Mouse (Mus musculus): ENCODE measurements around the gene Cwc22. TPM values are rescaled to one million over a fixed set of nuclear protein-coding genes. Genes with fewer than 3 reads are reported as not detected.

Gene Cwc22
- polyA plus RNA-seq, 1 experiment from 2014 or later: 54.0 TPM

DNA sequence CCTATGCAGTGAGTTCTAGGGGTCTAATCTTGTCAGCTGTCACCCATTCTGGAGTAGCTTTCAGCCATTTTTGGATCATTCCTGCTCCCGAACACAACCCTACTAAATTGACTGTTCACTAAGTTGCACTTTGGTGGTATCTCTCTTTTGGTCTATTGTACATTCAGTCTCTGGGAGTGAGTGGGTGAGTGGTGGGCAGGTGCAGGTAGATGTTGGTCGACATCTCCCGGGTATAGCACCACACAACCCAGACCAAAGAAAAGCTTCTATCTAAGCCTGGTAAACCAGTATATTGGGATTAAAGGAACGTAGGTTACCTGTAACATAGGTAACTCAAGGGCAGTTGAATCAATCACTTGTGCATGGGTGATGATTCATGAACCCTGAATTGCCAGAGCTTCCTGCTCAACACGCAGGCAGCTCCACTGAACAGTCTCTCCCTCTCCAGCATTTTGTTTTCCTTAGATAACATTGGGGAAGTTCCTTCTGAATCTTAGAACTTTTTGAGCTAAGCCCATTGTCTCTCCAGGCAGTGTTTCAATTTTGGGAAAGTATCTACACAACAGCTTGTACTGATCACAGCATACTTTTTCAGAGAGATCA lies 55.2 kb downstream of the Cwc22 start:
- H3K79me2 ChIP-seq (ENCODE audit: inconsistent target): no peaks in the 10 kb centered on the region
- 92% methylated on average over 5 of the region's 5 CpGs for WGBS (ENCODE audit: missing documents)
- H3K36me3 ChIP-seq (ENCODE audit: inconsistent target): peaks cover 18% of the 10 kb centered on the region
- H3K27ac ChIP-seq: no peak overlapping the region
- no peak overlapping the region for H3K4me3 ChIP-seq (ENCODE audit: inconsistent target)

DNA sequence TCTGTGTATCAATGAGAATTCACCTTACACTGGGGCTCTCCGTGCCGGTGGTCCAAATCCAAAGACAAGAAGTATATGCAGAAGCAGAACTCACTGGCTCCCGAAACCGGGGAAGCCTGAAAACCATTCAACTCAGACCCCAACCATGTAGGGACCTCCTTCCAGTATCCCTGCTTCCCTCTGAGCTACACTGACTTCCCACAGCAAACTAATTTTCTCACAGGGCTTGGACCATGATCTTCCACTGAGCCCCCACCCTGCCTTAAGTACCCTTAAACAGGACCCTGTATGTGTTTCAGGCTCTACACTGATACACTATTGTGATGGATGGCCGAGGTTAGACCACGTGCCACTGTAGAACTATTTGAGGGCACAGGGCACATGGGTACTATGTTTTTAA lies 56.2 kb downstream of the Cwc22 start:
- peaks cover 13% of the 10 kb centered on the region for H3K36me3 ChIP-seq (ENCODE audit: inconsistent target)

DNA sequence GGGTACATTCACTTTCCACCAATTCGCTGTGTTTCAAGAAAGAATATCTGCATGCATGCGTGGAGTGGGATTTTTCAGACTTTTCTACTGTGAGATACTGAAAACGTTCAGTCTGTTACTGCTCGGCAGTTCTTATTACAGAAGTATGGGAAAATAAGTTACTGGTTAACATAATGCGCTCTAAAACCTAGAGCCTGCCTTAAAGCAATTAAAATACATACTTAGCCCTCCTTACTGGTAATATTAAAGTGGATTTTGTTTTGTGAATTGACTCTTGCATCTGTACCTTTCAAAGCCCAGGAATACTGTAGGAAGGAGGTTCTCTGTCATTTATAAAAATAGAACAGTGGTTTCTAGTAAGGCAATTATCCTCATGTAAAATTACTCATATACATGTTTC lies 56.8 kb downstream of the Cwc22 start:
- Histone ChIP-seq H3K4me3 (ENCODE audit: inconsistent target) (no peak overlapping the region), H3K27ac (no peak overlapping the region), H3K36me3 (ENCODE audit: inconsistent target) (peaks cover 7% of the 10 kb centered on the region), H3K79me2 (ENCODE audit: inconsistent target) (no peaks in the 10 kb centered on the region)
- 92% methylated on average over 5 of the region's 5 CpGs for WGBS (ENCODE audit: missing documents)

More for the DNA sequence above, 56.2 kb downstream of the Cwc22 start:
- H3K79me2 ChIP-seq (ENCODE audit: inconsistent target): no peaks in the 10 kb centered on the region
- no peak overlapping the region for H3K4me3 ChIP-seq (ENCODE audit: inconsistent target)
- H3K27ac ChIP-seq: no peak overlapping the region
- WGBS (ENCODE audit: missing documents): 100% methylated on average over 5 of the region's 6 CpGs

DNA sequence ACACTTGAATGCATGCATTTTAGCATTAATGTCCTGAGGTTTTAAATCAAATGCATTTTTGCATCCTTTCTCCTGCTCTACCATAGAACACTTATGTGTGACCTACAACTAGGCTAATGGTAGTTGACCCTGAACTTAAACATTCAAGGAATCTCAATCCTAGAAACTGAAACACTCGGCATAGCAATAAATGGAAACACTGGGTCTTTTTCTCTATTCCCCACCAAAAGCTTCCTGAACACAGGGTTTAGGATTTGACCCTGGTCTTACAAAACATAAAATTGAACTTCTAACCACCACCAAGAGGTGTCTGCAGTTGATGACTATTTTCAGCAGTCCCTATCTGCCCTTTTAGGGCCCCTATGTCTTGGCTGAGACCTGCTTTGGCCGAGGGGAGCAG lies 57.3 kb downstream of the Cwc22 start:
- Histone ChIP-seq H3K4me3 (ENCODE audit: inconsistent target) (no peak overlapping the region), H3K36me3 (ENCODE audit: inconsistent target) (0 out of 2 replicates have a peak, but pooled peaks cover 2% of the 10 kb centered on the region), H3K79me2 (ENCODE audit: inconsistent target) (no peaks in the 10 kb centered on the region), H3K27ac (no peak overlapping the region)
- WGBS (ENCODE audit: missing documents): 90% methylated on average over 2 of the region's 2 CpGs

DNA sequence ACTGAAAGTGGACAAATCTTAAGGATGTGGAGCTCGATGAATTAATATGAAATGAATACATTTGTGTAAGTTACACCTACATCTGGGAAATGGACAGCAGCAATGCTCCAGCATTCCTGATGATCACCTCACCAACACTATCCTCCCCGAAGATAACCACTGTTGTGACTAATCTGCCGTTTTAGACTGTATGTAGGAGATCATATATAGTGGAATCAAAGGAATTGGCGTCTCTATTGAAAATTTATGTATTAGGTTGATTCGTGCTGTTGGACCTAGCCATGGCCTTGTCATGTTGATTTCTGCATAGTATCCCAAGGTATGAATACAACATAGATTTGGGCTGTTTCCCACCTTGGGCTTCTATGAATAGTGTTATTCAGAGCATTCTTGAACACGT lies 58.1 kb downstream of the Cwc22 start:
- 92% methylated on average over 6 of the region's 6 CpGs for WGBS (ENCODE audit: missing documents)
- H3K27ac ChIP-seq: no peak overlapping the region
- no peaks in the 10 kb centered on the region for H3K79me2 ChIP-seq (ENCODE audit: inconsistent target)
- H3K4me3 ChIP-seq (ENCODE audit: inconsistent target): no peak overlapping the region
- no peaks in the 10 kb centered on the region for H3K36me3 ChIP-seq (ENCODE audit: inconsistent target)

DNA sequence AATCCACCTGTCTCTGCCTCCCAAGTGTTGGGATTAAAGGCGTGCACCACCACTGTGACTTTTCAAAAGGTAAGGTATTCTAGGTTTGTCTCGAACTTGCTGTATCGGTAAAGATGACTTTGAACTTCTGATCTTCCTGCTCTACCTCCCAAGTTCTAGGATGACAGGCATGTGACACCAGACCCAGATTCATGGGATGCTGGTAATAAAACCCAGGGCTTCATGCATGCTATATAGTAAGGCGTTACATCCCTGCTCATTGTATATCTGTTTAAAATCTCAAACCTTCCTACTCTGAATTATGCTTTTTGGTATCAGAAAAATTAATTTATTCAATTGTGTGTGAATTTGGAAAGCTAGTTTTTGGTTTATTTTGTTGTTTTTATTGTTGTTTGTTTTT lies 59.0 kb downstream of the Cwc22 start:
- H3K79me2 ChIP-seq (ENCODE audit: inconsistent target): no peaks in the 10 kb centered on the region
- 86% methylated on average over 4 of the region's 4 CpGs for WGBS (ENCODE audit: missing documents)
- no peak overlapping the region for H3K27ac ChIP-seq
- no peaks in the 10 kb centered on the region for H3K36me3 ChIP-seq (ENCODE audit: inconsistent target)
- no peak overlapping the region for H3K4me3 ChIP-seq (ENCODE audit: inconsistent target)

DNA sequence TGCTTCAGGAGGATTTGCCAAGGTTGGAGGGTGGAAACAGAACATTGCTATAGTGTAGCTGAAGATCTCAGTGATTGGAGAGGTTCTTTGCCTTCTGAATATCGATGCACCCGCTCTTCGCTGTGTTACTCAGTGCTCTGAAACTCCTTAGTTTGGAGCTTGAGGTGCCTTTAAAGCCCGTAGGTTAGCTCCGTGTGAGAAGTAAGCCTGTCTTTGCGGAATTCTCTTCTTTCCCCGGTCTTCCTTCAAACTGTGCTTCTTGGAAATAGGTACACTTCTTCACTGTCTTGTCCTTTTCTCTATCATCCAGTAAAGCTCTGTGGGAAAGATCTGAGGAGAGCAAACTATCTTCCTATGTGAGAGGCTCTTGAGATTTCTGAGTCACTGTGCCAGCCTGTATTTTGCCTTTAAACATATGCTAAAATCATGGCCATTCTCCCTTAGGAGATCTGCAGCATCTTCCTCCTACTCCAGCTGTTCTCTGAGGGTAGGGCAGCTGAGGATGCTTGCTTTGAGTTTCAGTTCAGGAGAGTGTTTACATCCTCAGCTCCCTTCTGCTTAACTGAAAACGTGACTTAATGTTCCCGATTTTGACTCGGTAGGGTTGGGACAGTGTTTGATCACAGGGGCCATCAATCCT lies 60.6 kb downstream of the Cwc22 start:
- Histone ChIP-seq H3K79me2 (ENCODE audit: inconsistent target) (no peaks in the 10 kb centered on the region), H3K27ac (no peak overlapping the region), H3K4me3 (ENCODE audit: inconsistent target) (no peak overlapping the region), H3K36me3 (ENCODE audit: inconsistent target) (no peaks in the 10 kb centered on the region)
- WGBS (ENCODE audit: missing documents): 82% methylated on average over 10 of the region's 10 CpGs

DNA sequence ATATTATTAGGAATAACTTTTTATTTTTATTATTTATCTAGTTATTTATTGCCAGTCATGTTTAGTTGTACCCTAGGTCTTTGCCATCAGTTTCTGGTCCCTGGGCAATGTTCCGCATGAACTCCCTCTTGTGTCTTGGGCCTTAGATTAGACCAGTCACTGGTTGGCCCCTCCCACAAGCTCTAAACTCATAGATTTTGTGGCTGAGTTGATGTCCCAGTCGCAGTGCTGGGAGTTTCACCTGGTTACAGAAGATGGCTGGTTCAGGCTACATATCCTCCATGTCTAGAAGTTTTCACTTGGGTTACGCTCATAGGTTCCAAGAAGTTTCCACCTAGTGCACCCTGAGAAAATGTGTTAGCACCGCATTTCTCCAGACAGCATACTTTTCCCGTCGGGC lies 61.1 kb downstream of the Cwc22 start:
- Histone ChIP-seq H3K4me3 (ENCODE audit: inconsistent target) (no peak overlapping the region), H3K36me3 (ENCODE audit: inconsistent target) (no peaks in the 10 kb centered on the region), H3K27ac (no peak overlapping the region), H3K79me2 (ENCODE audit: inconsistent target) (no peaks in the 10 kb centered on the region)
- 85% methylated on average over 6 of the region's 6 CpGs for WGBS (ENCODE audit: missing documents)

DNA sequence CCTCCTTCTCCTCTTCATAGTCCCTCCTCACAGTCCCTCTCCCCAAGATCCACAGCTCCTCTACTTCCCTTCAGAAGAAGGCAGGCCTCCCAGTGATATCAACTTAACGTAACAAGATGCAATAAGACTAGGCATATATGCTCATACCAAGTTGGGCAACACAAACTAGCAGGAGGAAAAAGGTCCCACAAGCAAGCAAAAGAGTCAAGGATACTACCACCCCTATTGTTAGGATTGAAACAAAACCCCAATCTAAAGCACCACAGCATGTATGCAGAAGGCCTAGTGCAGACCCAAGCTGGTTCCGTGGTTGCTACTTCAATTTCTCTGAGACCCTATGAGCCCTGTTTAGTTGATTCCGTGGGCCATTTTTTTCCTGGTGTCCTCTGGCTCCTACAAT lies 61.7 kb downstream of the Cwc22 start:
- Histone ChIP-seq H3K4me3 (ENCODE audit: inconsistent target) (no peak overlapping the region), H3K27ac (no peak overlapping the region), H3K79me2 (ENCODE audit: inconsistent target) (no peaks in the 10 kb centered on the region), H3K36me3 (ENCODE audit: inconsistent target) (no peaks in the 10 kb centered on the region)
- 96% methylated on average over 2 of the region's 3 CpGs for WGBS (ENCODE audit: missing documents)

DNA sequence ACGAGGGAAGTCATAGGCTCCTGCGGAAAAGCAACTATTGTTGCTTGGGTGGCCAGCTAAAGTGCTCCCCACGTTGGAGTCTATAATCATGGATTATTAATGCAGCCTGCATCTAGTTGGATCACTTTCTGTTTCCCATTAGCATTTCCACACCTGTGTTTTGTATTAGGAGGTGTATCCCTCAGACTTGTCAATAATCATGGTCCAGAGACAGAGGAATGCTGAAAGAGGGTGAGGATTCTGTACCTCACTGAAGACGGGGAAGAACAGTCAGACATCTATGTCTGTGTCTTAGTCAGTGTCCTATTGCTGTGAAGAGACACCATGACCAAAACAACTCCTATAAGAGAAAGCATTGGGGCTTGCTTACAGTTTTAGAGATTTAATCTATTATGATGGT lies 63.2 kb downstream of the Cwc22 start:
- H3K27ac ChIP-seq: no peak overlapping the region
- no peaks in the 10 kb centered on the region for H3K36me3 ChIP-seq (ENCODE audit: inconsistent target)
- 96% methylated on average over 4 of the region's 4 CpGs for WGBS (ENCODE audit: missing documents)
- H3K4me3 ChIP-seq (ENCODE audit: inconsistent target): no peak overlapping the region
- H3K79me2 ChIP-seq (ENCODE audit: inconsistent target): no peaks in the 10 kb centered on the region

DNA sequence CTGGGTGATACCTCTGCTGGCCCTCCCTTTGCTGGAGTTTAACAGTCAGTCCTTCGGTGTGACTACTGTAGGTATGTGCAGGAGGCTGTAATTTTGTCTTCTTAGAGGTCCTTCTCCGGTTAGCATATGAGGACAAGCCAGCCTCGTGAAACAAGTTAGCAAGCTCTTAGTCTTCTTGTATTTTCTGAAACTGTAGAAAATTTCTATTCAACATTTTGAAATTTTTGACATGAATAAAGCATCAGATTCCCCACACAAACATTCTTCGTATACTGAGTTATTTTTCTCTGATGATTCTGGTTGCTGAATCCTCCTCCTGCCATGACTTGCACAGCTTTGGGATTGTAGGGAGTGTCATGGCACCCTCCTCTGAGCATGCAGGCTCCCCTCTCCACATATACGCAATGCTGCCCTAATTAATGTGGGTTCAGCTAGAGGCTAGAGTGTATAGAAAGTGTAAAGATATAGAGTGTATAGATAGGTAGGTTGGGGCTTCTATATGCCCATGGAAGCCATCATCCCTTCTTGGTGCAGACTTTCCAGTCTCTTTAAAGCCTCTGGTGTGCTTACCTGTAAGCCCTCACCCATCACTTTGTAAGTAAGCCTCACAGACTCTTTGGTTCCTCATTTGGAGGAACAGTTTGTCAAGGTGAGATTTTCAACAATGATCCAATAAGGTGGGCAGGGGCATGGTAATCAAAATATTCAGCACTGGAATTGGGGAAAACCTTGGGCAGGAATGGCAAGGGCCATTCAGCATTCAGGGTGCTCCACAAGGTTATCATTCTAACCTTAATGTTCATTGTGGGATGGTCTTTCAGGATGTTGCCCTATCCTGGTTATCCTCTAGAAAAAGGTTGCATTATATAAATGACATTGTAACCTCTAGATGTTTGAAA lies 64.6 kb downstream of the Cwc22 start:
- H3K27ac ChIP-seq: no peak overlapping the region
- H3K36me3 ChIP-seq (ENCODE audit: inconsistent target): no peaks in the 10 kb centered on the region
- no peak overlapping the region for H3K4me3 ChIP-seq (ENCODE audit: inconsistent target)
- 86% methylated on average over 5 of the region's 5 CpGs for WGBS (ENCODE audit: missing documents)
- H3K79me2 ChIP-seq (ENCODE audit: inconsistent target): no peaks in the 10 kb centered on the region

DNA sequence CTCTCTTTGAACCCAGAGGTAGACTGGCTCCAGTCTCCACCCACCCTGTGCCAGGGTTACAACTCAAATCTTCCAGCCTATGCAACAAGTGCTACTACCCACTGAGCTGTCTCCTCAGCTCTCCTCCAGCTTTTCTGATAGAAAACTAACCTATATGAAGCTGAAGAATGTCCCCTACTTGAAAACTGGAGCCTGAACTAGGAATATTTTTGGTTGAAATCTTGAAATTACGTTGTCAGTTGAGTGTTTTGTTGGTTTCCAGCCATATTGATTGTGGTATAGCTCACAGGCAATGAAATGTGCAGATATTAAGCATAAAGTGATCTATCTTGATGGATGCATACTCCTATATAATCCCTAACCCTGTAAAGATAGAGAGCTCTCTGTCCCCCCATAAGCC lies 65.8 kb downstream of the Cwc22 start:
- 71% methylated on average over 1 of the region's 1 CpGs for WGBS (ENCODE audit: missing documents)
- no peaks in the 10 kb centered on the region for H3K36me3 ChIP-seq (ENCODE audit: inconsistent target)
- H3K79me2 ChIP-seq (ENCODE audit: inconsistent target): no peaks in the 10 kb centered on the region
- no peak overlapping the region for H3K4me3 ChIP-seq (ENCODE audit: inconsistent target)
- no peak overlapping the region for H3K27ac ChIP-seq

DNA sequence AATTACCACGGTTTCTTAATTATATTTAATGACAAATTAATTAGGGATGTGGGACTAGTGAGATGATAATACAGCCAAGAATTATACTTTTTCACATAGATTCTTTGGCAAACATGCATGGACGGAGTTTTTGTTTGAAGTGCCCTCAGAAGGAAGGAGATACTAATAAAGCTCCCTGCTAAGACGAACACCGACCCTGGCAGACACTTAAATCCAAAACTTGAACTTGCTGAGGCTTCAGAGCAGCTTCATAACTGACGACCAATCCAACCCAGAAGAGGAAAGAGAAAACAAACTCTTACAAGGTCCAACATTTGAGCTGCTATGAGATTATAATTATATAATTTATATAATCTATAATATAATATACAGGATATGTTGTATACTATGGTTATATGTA lies 66.4 kb downstream of the Cwc22 start:
- H3K36me3 ChIP-seq (ENCODE audit: inconsistent target): no peaks in the 10 kb centered on the region
- 71% methylated on average over 5 of the region's 5 CpGs for WGBS (ENCODE audit: missing documents)
- no peak overlapping the region for H3K27ac ChIP-seq
- H3K79me2 ChIP-seq (ENCODE audit: inconsistent target): no peaks in the 10 kb centered on the region
- H3K4me3 ChIP-seq (ENCODE audit: inconsistent target): no peak overlapping the region

DNA sequence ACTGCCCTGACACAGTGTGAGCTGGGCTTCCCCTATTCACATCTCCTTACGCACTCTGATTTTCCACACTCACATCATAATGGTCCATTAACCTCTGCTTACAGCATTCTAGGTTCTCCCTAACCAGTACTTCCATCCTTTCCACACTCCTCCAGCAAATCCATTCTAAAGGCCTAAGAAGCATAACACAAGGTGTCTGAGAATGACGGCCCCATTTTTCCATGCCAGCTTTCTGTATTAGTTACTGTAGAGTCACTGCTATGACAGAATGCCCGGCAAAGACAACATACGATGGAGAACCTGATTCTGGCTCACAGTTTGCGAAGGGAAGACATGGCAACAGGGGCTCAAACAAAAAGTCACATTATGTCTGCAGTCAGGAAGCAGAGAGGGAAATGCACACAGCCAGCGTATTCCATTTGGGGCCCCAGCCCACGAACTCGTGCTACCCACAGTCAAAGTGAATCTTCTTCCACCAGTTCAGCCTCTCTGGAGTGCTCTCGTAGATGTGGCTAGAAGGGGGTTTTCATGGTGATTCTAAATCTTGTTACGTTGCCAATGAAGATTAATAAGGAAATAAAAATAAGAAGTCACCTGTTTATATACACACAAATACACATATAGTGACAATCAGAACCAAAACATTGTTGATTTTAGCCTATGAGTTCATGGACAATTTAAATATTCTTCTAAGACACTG lies 68.9 kb downstream of the Cwc22 start:
- no peak overlapping the region for H3K27ac ChIP-seq
- H3K4me3 ChIP-seq (ENCODE audit: inconsistent target): no peak overlapping the region
- no peaks in the 10 kb centered on the region for H3K36me3 ChIP-seq (ENCODE audit: inconsistent target)
- H3K79me2 ChIP-seq (ENCODE audit: inconsistent target): no peaks in the 10 kb centered on the region
- WGBS (ENCODE audit: missing documents): 90% methylated on average over 10 of the region's 10 CpGs

DNA sequence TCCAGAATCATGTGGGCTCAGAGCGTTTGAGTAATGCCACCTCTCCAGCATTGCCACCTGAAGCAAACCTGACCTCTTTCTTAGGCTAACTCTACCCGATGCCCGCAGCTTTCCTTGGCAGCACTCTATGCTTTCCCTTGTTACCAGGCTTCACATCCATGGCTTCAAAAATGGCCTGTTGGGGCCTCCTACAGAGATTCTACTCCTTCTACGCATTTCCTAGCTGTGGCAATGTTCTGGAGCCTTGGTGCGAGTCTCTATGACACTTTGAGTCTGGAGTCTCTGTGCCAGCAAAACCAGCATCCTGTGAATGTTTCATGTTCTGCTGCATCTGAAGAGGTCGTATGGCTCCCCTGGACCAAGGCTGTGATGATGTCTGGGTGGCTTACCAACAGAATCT lies 69.8 kb downstream of the Cwc22 start:
- H3K4me3 ChIP-seq (ENCODE audit: inconsistent target): no peak overlapping the region
- WGBS (ENCODE audit: missing documents): 84% methylated on average over 6 of the region's 6 CpGs
- no peak overlapping the region for H3K27ac ChIP-seq
- no peaks in the 10 kb centered on the region for H3K79me2 ChIP-seq (ENCODE audit: inconsistent target)
- H3K36me3 ChIP-seq (ENCODE audit: inconsistent target): no peaks in the 10 kb centered on the region

Data from macrophage (primary cell).